Mouse (Mus musculus): Measurements from ENCODE around the gene Chm. TPM values are rescaled to one million over a fixed set of nuclear protein-coding genes. Genes with fewer than 3 reads are reported as not detected.

Gene Chm
- 0.12 and 0.35 TPM in 2 replicates for polyA plus RNA-seq (2012; rRNA removed; ENCODE audit: low replicate concordance)

DNA sequence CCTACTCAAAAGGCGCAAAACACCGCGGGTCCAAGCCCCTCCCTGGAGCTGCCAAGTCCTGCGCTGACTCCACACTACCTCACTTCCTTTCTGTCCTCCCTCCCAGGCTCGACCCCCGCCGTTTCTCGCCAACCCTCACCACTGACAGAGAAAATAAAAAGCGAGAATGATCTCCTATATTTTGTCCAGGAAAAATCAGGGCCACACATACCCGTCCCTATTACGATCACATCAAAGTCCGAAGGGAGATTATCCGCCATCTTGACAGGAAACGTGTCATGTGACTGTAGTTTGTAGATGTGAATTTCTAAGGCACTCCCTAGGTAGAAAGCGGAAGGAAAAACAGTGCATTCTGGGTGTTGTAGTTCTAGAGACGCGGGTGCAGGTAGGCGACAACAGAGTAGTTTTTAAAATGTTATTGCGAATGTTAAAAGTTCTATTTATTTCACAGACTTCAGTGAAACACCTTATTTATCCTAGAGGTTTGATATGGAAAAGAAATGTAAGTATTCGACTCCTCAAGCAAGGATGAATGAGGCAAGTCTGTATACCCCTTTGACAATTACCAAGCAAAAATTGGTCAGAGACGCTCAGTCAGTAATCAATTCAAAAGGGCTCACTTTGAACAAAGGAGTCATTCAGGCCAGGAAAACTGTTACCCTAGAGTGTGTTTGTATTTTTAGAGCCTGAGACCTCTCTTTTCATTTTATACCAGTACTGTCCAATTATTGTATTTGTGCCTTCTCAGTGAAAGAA lies at the start of gene Chm:
Gene Chm, minus strand, starts transcription at position 288 of the 756 bp plus-strand sequence.

Other genes starting within 250 kb of the Chm start
- not detected in 2 replicates for gene Dach2, start 112.0 kb upstream of the Chm start, polyA plus RNA-seq (2012; rRNA removed; ENCODE audit: low replicate concordance)

All from duodenum, adult 2 months (tissue).